Mouse (Mus musculus) thymus, adult 2 months (tissue): Measurements from ENCODE around the gene Gdf1.

Experiments used
- CTCF ChIP-seq: fragments of 200-500 bp; IDR thresholded peaks from 2 replicates; pipeline ENCODE4 v1.5.1; 2012; ENCODE audit warnings: mild to moderate bottlenecking, control low read depth, low read length, moderate library complexity, borderline replicate concordance; ENCODE audit not compliant: control insufficient read depth, poor library complexity, insufficient read depth; ENCODE audit errors: extremely low read depth
- POLR2A ChIP-seq: fragments of 200-500 bp; IDR thresholded peaks from 2 replicates; pipeline ENCODE4 v1.6.1; 2012; ENCODE audit warnings: mild to moderate bottlenecking, low read length, control low read depth, moderate library complexity; ENCODE audit not compliant: control insufficient read depth, poor library complexity, insufficient read depth; ENCODE audit errors: extremely low read depth

GRCm38 (mm10) chr8:70285304-70285703, 44.3 kb upstream of the Gdf1 start:
- no peak for TF ChIP-seq CTCF
- TF ChIP-seq POLR2A = no peak
